Mouse (Mus musculus) myocyte (in vitro differentiated cells): ENCODE measurements around the gene Olfr1030. TPM values are rescaled to one million over a fixed set of nuclear protein-coding genes. Genes with fewer than 3 reads are reported as not detected.
"Not testable (repeated sequence)": the region's sequence is repeated elsewhere in the genome, so short reads cannot be mapped to it uniquely, and the experiment has no call there.

ENCODE experiments used
- H3K27me3 ChIP-seq: one replicate; pipeline ENCODE4 v1.6.1; 2011; ENCODE audit not compliant: control insufficient read depth, insufficient read depth, insufficient read length
- H3K36me3 ChIP-seq: one replicate; pipeline ENCODE4 v1.6.1; 2011; ENCODE audit not compliant: control insufficient read depth, insufficient read depth
- H3K4me2 ChIP-seq: one replicate; pipeline ENCODE4 v1.6.1; 2011; ENCODE audit warnings: low read depth, control low read depth
- H3K4me3 ChIP-seq: one replicate; pipeline ENCODE4 v1.5.1; 2011; ENCODE audit warnings: mild to moderate bottlenecking, control low read depth, moderate library complexity
- H3K79me2 ChIP-seq: one replicate; pipeline ENCODE4 v1.6.1; 2011; ENCODE audit not compliant: control insufficient read depth, insufficient read depth
- H3ac ChIP-seq: one replicate; pipeline ENCODE4 v1.6.1; 2011; ENCODE audit not compliant: control insufficient read depth, insufficient read length
- CEBPB ChIP-seq: IDR thresholded peaks from 2 replicates; pipeline ENCODE4 v1.6.1; 2011; ENCODE audit warnings: mild to moderate bottlenecking, moderate library complexity; ENCODE audit not compliant: poor library complexity, insufficient read depth, severe bottlenecking
- E2F4 ChIP-seq: IDR thresholded peaks from one replicate; pipeline ENCODE4 v1.6.1; 2011; ENCODE audit warnings: mild to moderate bottlenecking, control low read depth, moderate library complexity; ENCODE audit not compliant: insufficient read depth
- MAX ChIP-seq: IDR thresholded peaks from one replicate; pipeline ENCODE4 v1.6.1; 2011; ENCODE audit warnings: low read depth, mild to moderate bottlenecking, control low read depth
- MYOD1 ChIP-seq, 3 experiments: IDR thresholded peaks; one replicate each; pipeline ENCODE4 v1.6.1; 2011; ENCODE audit warnings: control low read depth in 2 of 3, low read depth in 2 of 3, mild to moderate bottlenecking in 2 of 3, moderate library complexity in 1 of 3; ENCODE audit not compliant: insufficient read length in 2 of 3, control insufficient read depth in 1 of 3
- MYOG ChIP-seq, 3 experiments: IDR thresholded peaks; one replicate each; pipeline ENCODE4 v1.6.1; 2011; ENCODE audit warnings: control low read depth in 2 of 3, low read depth in 2 of 3, mild to moderate bottlenecking in 2 of 3; ENCODE audit not compliant: insufficient read length in 2 of 3, control insufficient read depth in 1 of 3, insufficient read depth in 1 of 3
- POLR2A ChIP-seq: IDR thresholded peaks from one replicate; pipeline ENCODE4 v1.6.1; 2011; ENCODE audit warnings: low read depth, mild to moderate bottlenecking, control low read depth, moderate library complexity; ENCODE audit not compliant: insufficient read length
- POLR2AphosphoS2 ChIP-seq: IDR thresholded peaks from one replicate; pipeline ENCODE4 v1.6.1; 2011; ENCODE audit warnings: low read depth, control low read depth; ENCODE audit not compliant: insufficient read length
- REST ChIP-seq: IDR thresholded peaks from one replicate; pipeline ENCODE4 v1.6.1; 2011; ENCODE audit warnings: mild to moderate bottlenecking, control low read depth, moderate library complexity; ENCODE audit not compliant: insufficient read depth, insufficient read length
- SRF ChIP-seq: IDR thresholded peaks from one replicate; pipeline ENCODE4 v1.6.1; 2011; ENCODE audit warnings: low read depth; ENCODE audit not compliant: control insufficient read depth, insufficient read length
- TCF12 ChIP-seq: IDR thresholded peaks from one replicate; pipeline ENCODE4 v1.6.1; 2011; ENCODE audit warnings: mild to moderate bottlenecking, control low read depth; ENCODE audit not compliant: poor library complexity, insufficient read depth, severe bottlenecking
- TCF3 ChIP-seq: IDR thresholded peaks from one replicate; pipeline ENCODE4 v1.6.1; 2011; ENCODE audit warnings: low read depth, control low read depth; ENCODE audit not compliant: insufficient read length
- USF1 ChIP-seq: IDR thresholded peaks from one replicate; pipeline ENCODE4 v1.6.1; 2011; ENCODE audit warnings: low read depth, mild to moderate bottlenecking, control low read depth, moderate library complexity
- polyA plus RNA-seq: library from polyadenylated mRNA; unstranded; fragments of >200 nt; fragmentation: generic; extraction: Trizol; gene quantifications from one replicate; pipeline ENCODE4 v1.2.1, GENCODE M21; 2012; ENCODE audit warnings: missing spikeins

Olfr1030 gene
- not detected for polyA plus RNA-seq

GRCm38 (mm10) chr2:85978976-85979375 lies at the start of gene Olfr1030:
Gene Olfr1030 (plus strand): TSS chr2:85979276.
- H3ac ChIP-seq: no peak within 1 kb of the TSS
- no peak for TF ChIP-seq CEBPB
- no peak within 1 kb of the TSS for H3K4me2 ChIP-seq
- H3K4me3 ChIP-seq: no peak within 1 kb of the TSS
- no peaks in the 10 kb centered on the region for H3K27me3 ChIP-seq
- H3K36me3 ChIP-seq: no peaks in the 10 kb centered on the region
- no peaks in the 10 kb centered on the region for H3K79me2 ChIP-seq

DNA sequence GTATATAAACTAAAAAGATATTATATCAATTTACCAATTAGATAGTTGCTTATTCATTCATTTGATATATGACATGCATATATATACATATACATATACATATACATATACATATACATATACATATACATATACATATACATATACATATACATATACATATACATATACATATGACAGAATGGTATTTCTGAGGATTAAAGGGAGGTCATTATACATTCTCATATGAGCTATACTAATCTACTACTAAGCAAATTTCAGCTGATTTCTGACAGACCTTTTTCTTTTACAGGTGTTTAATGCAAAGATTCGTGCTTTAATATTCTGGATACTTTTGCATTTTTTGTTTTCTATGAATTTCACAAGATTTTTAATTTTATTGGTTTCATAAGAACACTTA lies 28.9 kb upstream of the Olfr1030 start, which contains the start of gene Olfr1028:
Gene Olfr1028 (plus strand): TSS at position 301 of the 400 bp plus-strand sequence.
- Histone ChIP-seq H3K4me3 (no peak within 1 kb of the TSS), H3K79me2 (no peaks in the 10 kb centered on the region), H3ac (no peak within 1 kb of the TSS), H3K4me2 (no peak within 1 kb of the TSS), H3K27me3 (no peaks in the 10 kb centered on the region), H3K36me3 (no peaks in the 10 kb centered on the region)
- TF ChIP-seq MYOG (IDR thresholded peaks at IDR 0.05; ENCODE audit: control insufficient read depth in 1 of 3, insufficient read depth in 1 of 3, insufficient read length in 2 of 3, low read depth in 2 of 3) (no peak), POLR2AphosphoS2 (no peak)

DNA sequence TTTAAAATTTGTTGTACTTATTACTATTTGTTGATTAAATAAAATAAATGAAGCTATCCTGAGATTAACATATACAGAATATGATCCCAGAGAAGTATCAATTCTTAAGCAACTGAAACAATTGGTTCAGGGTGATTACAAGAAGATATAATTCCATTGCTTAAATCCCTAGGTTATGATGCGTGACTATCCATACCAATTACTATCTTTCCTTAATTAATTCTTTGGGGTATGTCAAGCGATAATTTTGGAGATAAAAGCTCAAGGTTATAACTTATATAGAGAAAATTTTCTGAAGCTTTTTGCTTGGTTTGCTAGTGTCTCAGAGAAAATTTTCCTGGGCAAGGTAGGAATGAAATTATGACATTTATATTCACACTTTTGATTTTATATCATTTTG lies 5.5 kb upstream of the Olfr1030 start, which contains the start of gene Olfr1029:
Gene Olfr1029 (plus strand): TSS at position 301 of the 400 bp plus-strand sequence.
- no peaks in the 10 kb centered on the region for H3K27me3 ChIP-seq
- H3ac ChIP-seq: no peak within 1 kb of the TSS
- TF ChIP-seq TCF12 (no peak), USF1 (no peak), MYOG (IDR thresholded peaks at IDR 0.05; ENCODE audit: control insufficient read depth in 1 of 3, insufficient read depth in 1 of 3, insufficient read length in 2 of 3, low read depth in 2 of 3) (no peak), TCF3 (no peak)
- H3K36me3 ChIP-seq: no peaks in the 10 kb centered on the region
- no peaks in the 10 kb centered on the region for H3K79me2 ChIP-seq
- H3K4me2 ChIP-seq: no peak within 1 kb of the TSS
- no peak within 1 kb of the TSS for H3K4me3 ChIP-seq

- Histone ChIP-seq H3K4me3 (no peak within 1 kb of the TSS), H3ac (no peak within 1 kb of the TSS), H3K4me2 (no peak within 1 kb of the TSS), H3K27me3 (no peaks in the 10 kb centered on the region), H3K79me2 (no peaks in the 10 kb centered on the region), H3K36me3 (no peaks in the 10 kb centered on the region)
- no peak for TF ChIP-seq MYOD1 (IDR thresholded peaks at IDR 0.05; ENCODE audit: control insufficient read depth in 1 of 3, insufficient read length in 2 of 3, low read depth in 2 of 3)
- TF ChIP-seq TCF3: no peak
- no peak for TF ChIP-seq SRF
- no peak for TF ChIP-seq TCF12
- no peak for TF ChIP-seq POLR2AphosphoS2
- no peak for TF ChIP-seq CEBPB
- no peak for TF ChIP-seq MAX
- no peak for TF ChIP-seq REST
- no peak for TF ChIP-seq USF1
- no peak for TF ChIP-seq POLR2A
- no peak for TF ChIP-seq MYOG (IDR thresholded peaks at IDR 0.05; ENCODE audit: control insufficient read depth in 1 of 3, insufficient read depth in 1 of 3, insufficient read length in 2 of 3, low read depth in 2 of 3)
- no peak for TF ChIP-seq E2F4
Observed at GRCm38 (mm10) chr2:85990004-85990403, 10.9 kb downstream of the Olfr1030 start, which contains the start of gene Olfr1031. Gene Olfr1031 (plus strand): TSS chr2:85990304.

DNA sequence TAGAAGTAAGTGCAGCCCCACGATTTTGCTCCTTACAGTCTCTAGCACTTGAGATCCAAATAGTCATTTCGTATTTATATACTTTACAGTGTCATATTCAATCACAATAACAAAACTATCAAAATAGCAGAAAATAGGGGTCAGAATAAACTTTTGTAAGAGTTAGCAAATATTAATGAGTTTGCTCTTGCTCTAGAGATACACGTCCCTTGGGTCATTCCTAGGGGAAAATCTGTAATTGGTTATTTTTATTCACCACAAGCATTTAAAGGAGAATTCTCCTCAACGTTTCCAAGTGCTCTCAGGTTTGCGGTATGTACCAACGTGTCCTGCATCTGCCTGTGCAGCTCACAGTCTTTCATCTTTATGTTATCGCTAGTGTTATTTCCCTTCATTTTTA lies 26.2 kb downstream of the Olfr1030 start, which contains the start of gene Olfr1032:
Gene Olfr1032 (plus strand): TSS at position 301 of the 400 bp plus-strand sequence.
- H3K79me2 ChIP-seq: no peaks in the 10 kb centered on the region
- H3K4me2 ChIP-seq: no peak within 1 kb of the TSS
- no peaks in the 10 kb centered on the region for H3K27me3 ChIP-seq
- H3K4me3 ChIP-seq: no peak within 1 kb of the TSS
- TF ChIP-seq CEBPB (no peak), POLR2AphosphoS2 (no peak), TCF3 (no peak), USF1 (no peak), MYOG (IDR thresholded peaks at IDR 0.05; ENCODE audit: control insufficient read depth in 1 of 3, insufficient read depth in 1 of 3, insufficient read length in 2 of 3, low read depth in 2 of 3) (no peak), MYOD1 (IDR thresholded peaks at IDR 0.05; ENCODE audit: control insufficient read depth in 1 of 3, insufficient read length in 2 of 3, low read depth in 2 of 3) (no peak), TCF12 (no peak), POLR2A (no peak), REST (no peak)
- H3K36me3 ChIP-seq: no peaks in the 10 kb centered on the region
- H3ac ChIP-seq: no peak within 1 kb of the TSS

GRCm38 (mm10) chr2:86020406-86020805 lies 41.3 kb downstream of the Olfr1030 start, which contains the start of gene Olfr1033:
Gene Olfr1033 (plus strand): TSS chr2:86020633.
- not testable (repeated sequence) for H3ac ChIP-seq, H3K27me3 ChIP-seq, H3K36me3 ChIP-seq, H3K4me3 ChIP-seq, H3K79me2 ChIP-seq
- H3K4me2 ChIP-seq: peak within 1 kb of the TSS; percentile 18

GRCm38 (mm10) chr2:86021518-86021917 lies 42.4 kb downstream of the Olfr1030 start:
- not testable (repeated sequence) for H3K36me3 ChIP-seq, H3K27me3 ChIP-seq, H3K79me2 ChIP-seq, H3K4me3 ChIP-seq, H3K4me2 ChIP-seq, H3ac ChIP-seq
